Mouse (Mus musculus) heart, embryonic 15.5 days (tissue): ENCODE data around the gene Ppig. TPM values are rescaled to one million over a fixed set of nuclear protein-coding genes. Genes with fewer than 3 reads are reported as not detected.
"Not testable (repeated sequence)": the region's sequence is repeated elsewhere in the genome, so short reads cannot be mapped to it uniquely, and the experiment has no call there.

Experiments
- ATAC-seq: fragments of 200-750 bp; cut with Nextera tagmentation; replicated peaks from 2 replicates; pipeline ENCODE4 v1.8.0; 2017; ENCODE audit warnings: low read depth, moderate TSS enrichment; ENCODE audit not compliant: insufficient number of reproducible peaks, insufficient read depth, low FRiP score
- H3K27ac ChIP-seq: fragments of 300-500 bp; sonication (generic); 2 replicates; pipeline ENCODE4 v1.5.1; 2015; ENCODE audit warnings: mild to moderate bottlenecking, inconsistent platforms
- H3K27me3 ChIP-seq: fragments of 300-500 bp; sonication (generic); 2 replicates; pipeline ENCODE4 v1.6.1; 2015; ENCODE audit warnings: inconsistent platforms
- H3K36me3 ChIP-seq: fragments of 300-500 bp; sonication (generic); 2 replicates; pipeline ENCODE4 v1.6.1; 2015; ENCODE audit warnings: mild to moderate bottlenecking, inconsistent platforms
- H3K4me1 ChIP-seq: fragments of 300-500 bp; sonication (generic); replicated peaks from 2 replicates; pipeline ENCODE4 v1.6.1; 2015; ENCODE audit warnings: inconsistent platforms
- H3K4me2 ChIP-seq: fragments of 300-500 bp; sonication (generic); 2 replicates; pipeline ENCODE4 v1.6.1; 2015; ENCODE audit warnings: inconsistent platforms, mild to moderate bottlenecking, moderate library complexity
- H3K4me3 ChIP-seq: fragments of 300-500 bp; sonication (generic); 2 replicates; pipeline ENCODE4 v1.5.1; 2015; ENCODE audit warnings: mild to moderate bottlenecking, inconsistent platforms
- H3K9ac ChIP-seq: fragments of 300-500 bp; sonication (generic); 2 replicates; pipeline ENCODE4 v1.6.1; 2015; ENCODE audit warnings: mild to moderate bottlenecking, inconsistent platforms
- H3K9me3 ChIP-seq: fragments of 300-500 bp; sonication (generic); replicated peaks from 2 replicates; pipeline ENCODE4 v1.6.1; 2016; ENCODE audit warnings: inconsistent platforms
- WGBS: fragments of 180-500 bp; shearing (Covaris S2); methylation state at CpG from one replicate; pipeline ENCODE4 v1.1.7; 2015; ENCODE audit warnings: mixed read lengths; 5-methylcytosine and 5-hydroxymethylcytosine counted together
- polyA plus RNA-seq: library from polyadenylated mRNA; unstranded; fragments of >200 nt; fragmentation: Nextera tagmentation; extraction: Ambion mirVana; gene quantifications from 2 replicates; pipeline ENCODE4 v1.2.1, GENCODE M21; 2015

The Ppig gene
- 83.5 and 98.4 TPM in 2 replicates for polyA plus RNA-seq

GRCm38 (mm10) chr2:69722273-69722649, at the start of gene Ppig:
Gene Ppig, plus strand, starts transcription at chr2:69722545.
- Histone ChIP-seq H3K9ac (peak within 1 kb of the TSS; percentile 89), H3K27me3 (no peaks in the 10 kb centered on the region; the same call in 1 of the 2 replicates), H3K4me1 (peaks cover 11% of the 10 kb centered on the region), H3K36me3 (no peaks in the 10 kb centered on the region), H3K27ac (peak within 1 kb of the TSS; percentile 94), H3K4me3 (peak within 1 kb of the TSS; percentile 98), H3K9me3 (no peaks in the 10 kb centered on the region), H3K4me2 (peak within 1 kb of the TSS; percentile 72)
- no peak for ATAC-seq
- WGBS = 5% methylated on average over 12 of the region's 12 CpGs

GRCm38 (mm10) chr2:69673723-69674122, 48.6 kb upstream of the Ppig start:
- whole genome bisulfite sequencing = 41% methylated on average over 5 of the region's 5 CpGs
- no peaks in the 10 kb centered on the region for H3K27me3 ChIP-seq
- 0 out of 2 replicates have a peak, but pooled peaks cover 3% of the 10 kb centered on the region for H3K36me3 ChIP-seq
- H3K9me3 ChIP-seq = no peaks in the 10 kb centered on the region
- ATAC-seq = no peak
- peaks cover 7% of the 10 kb centered on the region; the same call in 1 of the 2 replicates for H3K4me1 ChIP-seq
- H3K4me3 ChIP-seq = peak overlapping the region; percentile 46
- H3K27ac ChIP-seq = peak overlapping the region; percentile 63; the same call in 1 of the 2 replicates
- H3K4me2 ChIP-seq = peak overlapping the region; percentile 59
- H3K9ac ChIP-seq = no peak overlapping the region; the same call in 1 of the 2 replicates

GRCm38 (mm10) chr2:69675266-69675665, 47.1 kb upstream of the Ppig start:
- WGBS = 87% methylated on average over 9 of the region's 9 CpGs
- ATAC-seq = no peak

GRCm38 (mm10) chr2:69676713-69677112, 45.6 kb upstream of the Ppig start:
- ATAC-seq = no peak
- H3K27ac ChIP-seq = no peak overlapping the region
- H3K9me3 ChIP-seq = no peaks in the 10 kb centered on the region
- no peak overlapping the region for H3K4me2 ChIP-seq
- H3K9ac ChIP-seq = no peak overlapping the region
- 47% methylated on average over 2 of the region's 2 CpGs for WGBS
- H3K4me3 ChIP-seq = no peak overlapping the region
- peaks cover 24% of the 10 kb centered on the region for H3K36me3 ChIP-seq
- H3K27me3 ChIP-seq = no peaks in the 10 kb centered on the region
- peaks cover 7% of the 10 kb centered on the region; the same call in 1 of the 2 replicates for H3K4me1 ChIP-seq

More at GRCm38 (mm10) chr2:69675266-69675665, 47.1 kb upstream of the Ppig start:
- Histone ChIP-seq H3K4me2 (no peak overlapping the region), H3K4me1 (peaks cover 7% of the 10 kb centered on the region; the same call in 1 of the 2 replicates), H3K27me3 (no peaks in the 10 kb centered on the region), H3K9me3 (no peaks in the 10 kb centered on the region), H3K27ac (no peak overlapping the region), H3K36me3 (peaks cover 14% of the 10 kb centered on the region), H3K4me3 (no peak overlapping the region), H3K9ac (no peak overlapping the region)

GRCm38 (mm10) chr2:69677215-69677614, 45.1 kb upstream of the Ppig start:
- H3K27ac ChIP-seq, H3K4me2 ChIP-seq, H3K9ac ChIP-seq, ATAC-seq, H3K9me3 ChIP-seq, H3K4me1 ChIP-seq, H3K4me3 ChIP-seq, H3K27me3 ChIP-seq: not testable (repeated sequence)
- WGBS = 83% methylated on average over 2 of the region's 2 CpGs
- peaks cover 24% of the 10 kb centered on the region for H3K36me3 ChIP-seq

GRCm38 (mm10) chr2:69679990-69680389, 42.4 kb upstream of the Ppig start:
- no peaks in the 10 kb centered on the region for H3K27me3 ChIP-seq
- no peak overlapping the region for H3K4me3 ChIP-seq
- H3K9ac ChIP-seq = no peak overlapping the region
- no peak for ATAC-seq
- peaks cover 30% of the 10 kb centered on the region for H3K36me3 ChIP-seq
- no peaks in the 10 kb centered on the region for H3K4me1 ChIP-seq
- no peak overlapping the region for H3K4me2 ChIP-seq
- H3K27ac ChIP-seq = no peak overlapping the region
- H3K9me3 ChIP-seq = no peaks in the 10 kb centered on the region
- WGBS = 60% methylated on average over 6 of the region's 6 CpGs

- WGBS = 83% methylated on average over 4 of the region's 4 CpGs
- H3K27me3 ChIP-seq = no peaks in the 10 kb centered on the region
- peaks cover 38% of the 10 kb centered on the region for H3K36me3 ChIP-seq
- ATAC-seq = no peak
- H3K9ac ChIP-seq = no peak overlapping the region
- H3K9me3 ChIP-seq = no peaks in the 10 kb centered on the region
- H3K4me3 ChIP-seq = no peak overlapping the region
- no peak overlapping the region for H3K27ac ChIP-seq
- no peaks in the 10 kb centered on the region for H3K4me1 ChIP-seq
- no peak overlapping the region for H3K4me2 ChIP-seq
Observed at GRCm38 (mm10) chr2:69681931-69682330, 40.4 kb upstream of the Ppig start.

GRCm38 (mm10) chr2:69683036-69683805, 39.1 kb upstream of the Ppig start:
- Histone ChIP-seq H3K9me3 (no peaks in the 10 kb centered on the region), H3K4me1 (no peaks in the 10 kb centered on the region), H3K4me3 (no peak overlapping the region), H3K9ac (no peak overlapping the region), H3K27me3 (no peaks in the 10 kb centered on the region), H3K27ac (no peak overlapping the region), H3K4me2 (no peak overlapping the region), H3K36me3 (peaks cover 44% of the 10 kb centered on the region)
- no peak for ATAC-seq
- WGBS = 90% methylated on average over 13 of the region's 13 CpGs

GRCm38 (mm10) chr2:69684488-69684887, 37.9 kb upstream of the Ppig start:
- peaks cover 44% of the 10 kb centered on the region for H3K36me3 ChIP-seq
- no peaks in the 10 kb centered on the region for H3K4me1 ChIP-seq
- no peak overlapping the region for H3K4me2 ChIP-seq
- H3K27ac ChIP-seq = no peak overlapping the region
- no peak overlapping the region for H3K9ac ChIP-seq
- 95% methylated on average over 3 of the region's 3 CpGs for WGBS
- no peak for ATAC-seq
- no peak overlapping the region for H3K4me3 ChIP-seq
- no peaks in the 10 kb centered on the region for H3K9me3 ChIP-seq
- no peaks in the 10 kb centered on the region for H3K27me3 ChIP-seq

- Histone ChIP-seq H3K27ac (no peak overlapping the region), H3K36me3 (peaks cover 65% of the 10 kb centered on the region), H3K4me3 (no peak overlapping the region), H3K27me3 (no peaks in the 10 kb centered on the region), H3K4me1 (no peaks in the 10 kb centered on the region), H3K9ac (no peak overlapping the region), H3K9me3 (no peaks in the 10 kb centered on the region), H3K4me2 (no peak overlapping the region)
- no peak for ATAC-seq
- 87% methylated on average over 3 of the region's 3 CpGs for WGBS
Observed at GRCm38 (mm10) chr2:69690214-69690613, 32.1 kb upstream of the Ppig start.

GRCm38 (mm10) chr2:69690843-69691242, 31.5 kb upstream of the Ppig start:
- WGBS = 76% methylated on average over 6 of the region's 6 CpGs
- no peak for ATAC-seq
- Histone ChIP-seq H3K27ac (no peak overlapping the region), H3K9me3 (no peaks in the 10 kb centered on the region), H3K27me3 (no peaks in the 10 kb centered on the region), H3K4me1 (no peaks in the 10 kb centered on the region), H3K36me3 (peaks cover 65% of the 10 kb centered on the region), H3K4me2 (no peak overlapping the region), H3K9ac (no peak overlapping the region), H3K4me3 (no peak overlapping the region)

GRCm38 (mm10) chr2:69693501-69693900, 28.8 kb upstream of the Ppig start:
- 92% methylated on average over 11 of the region's 11 CpGs for WGBS
- H3K4me3 ChIP-seq = no peak overlapping the region
- no peak overlapping the region for H3K4me2 ChIP-seq
- no peak for ATAC-seq
- H3K9ac ChIP-seq = no peak overlapping the region
- H3K27ac ChIP-seq = no peak overlapping the region
- no peaks in the 10 kb centered on the region for H3K27me3 ChIP-seq
- H3K9me3 ChIP-seq = no peaks in the 10 kb centered on the region
- peaks cover 66% of the 10 kb centered on the region for H3K36me3 ChIP-seq
- no peaks in the 10 kb centered on the region for H3K4me1 ChIP-seq
